Comparison of ENCODE assay signal across 19 mouse cellular contexts in the genomic region with DNA sequence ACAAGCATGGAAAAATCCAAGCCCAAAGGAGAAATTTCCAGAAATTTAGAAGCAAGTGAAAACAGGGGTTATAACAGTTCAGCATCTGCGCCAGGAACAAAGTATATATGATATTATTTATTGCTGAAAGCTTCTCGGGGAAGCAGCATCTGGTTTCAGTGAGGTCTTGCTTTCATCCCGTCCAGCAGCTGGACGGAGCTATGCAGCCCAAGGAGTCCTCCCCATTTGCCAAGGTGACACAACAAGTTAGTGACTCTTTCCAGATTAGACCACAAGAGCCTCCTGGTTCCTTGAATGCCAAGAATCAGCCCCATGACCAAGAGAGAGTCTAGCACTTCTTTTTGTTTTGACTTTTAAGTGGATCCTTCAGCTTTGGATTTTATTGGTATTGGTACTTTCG.
DNase-seq lines count a peak whose midpoint lies in the region; TF ChIP-seq lines count a peak whose summit lies in the region.
"Had no signal": no experiment of that assay in that cellular context is flagged by ENCODE, and none has a peak within 500 bp of the region (broad histone marks: within the 10 kb centered on the region; RNA-seq: fewer than 3 reads in every experiment).

No protein-coding gene starts in this region.

- no peaks in the 10 kb centered on the region for H3K27me3 ChIP-seq in heart, embryonic 10.5 days (ENCODE audit: insufficient read depth, poor library complexity, severe bottlenecking)
- no peaks in the 10 kb centered on the region for H3K27me3 ChIP-seq in cerebellum, adult 2 months (ENCODE audit: control insufficient read depth, insufficient read depth, low read length)
- H3K27me3 ChIP-seq: limb, embryonic 12.5 days; midbrain, embryonic 15.5 days; neural tube, embryonic 12.5 days had no signal

- intact Hi-C loops in gastrocnemius, postnatal 14 days (cut with DNase I; ENCODE audit: low total_unique reads) = no loop called here

- no peaks in the 10 kb centered on the region for H3K4me1 ChIP-seq in heart, embryonic 10.5 days
- H3K4me1 ChIP-seq in cerebellum, adult 2 months (ENCODE audit: control insufficient read depth, insufficient read depth, low read length) = no peaks in the 10 kb centered on the region
- H3K4me1 ChIP-seq: midbrain, embryonic 15.5 days; neural tube, embryonic 12.5 days had no signal

- no peak for TF ChIP-seq POLR2A in cerebellum, adult 2 months (IDR thresholded peaks at IDR 0.05; ENCODE audit: borderline replicate concordance, insufficient read depth, low read length)

- H3K4me3 ChIP-seq in heart, embryonic 10.5 days = no peak overlapping the region
- H3K4me3 ChIP-seq in cerebellum, adult 2 months (replicated peaks; ENCODE audit: insufficient read depth, low read depth, low read length) = no peak overlapping the region
- H3K4me3 ChIP-seq: limb, embryonic 12.5 days; midbrain, embryonic 15.5 days; neural tube, embryonic 12.5 days had no signal

- WGBS in heart, embryonic 10.5 days = 84% methylated on average over 5 of the region's 5 CpGs
- WGBS in cerebellum, adult 2 months = 87% methylated on average over 5 of the region's 5 CpGs

- no peaks in the 10 kb centered on the region for H3K9me3 ChIP-seq in heart, embryonic 10.5 days
- H3K9me3 ChIP-seq: limb, embryonic 12.5 days; midbrain, embryonic 15.5 days; neural tube, embryonic 12.5 days had no signal

- TF ChIP-seq CTCF in cerebellum, adult 2 months (IDR thresholded peaks at IDR 0.05; ENCODE audit: borderline replicate concordance, insufficient read depth, low read depth, low read length) = no peak

- DNase-seq in heart, adult 9 months (ENCODE audit: low spot score in 2 of 2) = peak; percentile 61 to 65
- no peak for DNase-seq in heart, embryonic 10.5 days (ENCODE audit: low spot score)
- DNase-seq in adipocyte (ENCODE audit: low spot score) = peak; percentile 45
- DNase-seq in gastrocnemius, postnatal 14 days = peak; percentile 30
- peak; percentile 85 for DNase-seq in skeletal muscle tissue, adult 2 months (ENCODE audit: low read depth, low spot score)
- DNase-seq in cerebellum, adult 2 months = no peak
- DNase-seq in cerebellum, adult 18-20 months = no peak
- DNase-seq: adrenal gland, postnatal 14 days; cerebellum, adult 9-11 months; forebrain, postnatal 0 days; kidney, adult 18-20 months; kidney, postnatal 10 days; lung, postnatal 4 days; right cerebral cortex, postnatal 14 days; thymus, postnatal 25 days had no signal

- no peak overlapping the region for H3K27ac ChIP-seq in heart, embryonic 10.5 days
- no peak overlapping the region for H3K27ac ChIP-seq in cerebellum, adult 2 months (ENCODE audit: insufficient read depth, low read length)
- H3K27ac ChIP-seq: hindbrain, embryonic 14.5 days; limb, embryonic 12.5 days; midbrain, embryonic 15.5 days; neural tube, embryonic 12.5 days had no signal

- no peaks in the 10 kb centered on the region for H3K36me3 ChIP-seq in heart, embryonic 10.5 days
- H3K36me3 ChIP-seq: limb, embryonic 12.5 days; midbrain, embryonic 15.5 days; neural tube, embryonic 12.5 days had no signal

Comparison
In these comparisons a context has a peak if more than half of its experiments do, and no peak if none do; other contexts are left out.
1. DNase-seq: peak in heart, adult 9 months (2 of 2), adipocyte (single experiment), gastrocnemius, postnatal 14 days (single experiment) and skeletal muscle tissue, adult 2 months (single experiment); none in heart, embryonic 10.5 days (single experiment), cerebellum, adult 2 months (0 of 2) and cerebellum, adult 18-20 months (0 of 2).